16 mouse cellular contexts compared by ENCODE assay signal in genomic region chr5:101742014-101742413, GRCm38 (mm10). TPM values are rescaled to one million over a fixed set of nuclear protein-coding genes. Genes with fewer than 3 reads are reported as not detected.
A peak's percentile ranks its signal among the peaks of the same experiment; 100 is the strongest.
DNase-seq lines count a peak whose midpoint lies in the region; ATAC-seq and TF ChIP-seq lines count a peak whose summit lies in the region.
"Had no signal": no experiment of that assay in that cellular context is flagged by ENCODE, and none has a peak within 500 bp of the region (broad histone marks: within the 10 kb centered on the region; RNA-seq: fewer than 3 reads in every experiment).

No protein-coding gene starts in this region.

- H3K27me3 ChIP-seq in liver, adult 2 months (ENCODE audit: control insufficient read depth, insufficient read depth, low read length): peaks cover 22% of the 10 kb centered on the region
- H3K27me3 ChIP-seq in liver, embryonic 12.5 days (replicated peaks): no peaks in the 10 kb centered on the region
- no peaks in the 10 kb centered on the region for H3K27me3 ChIP-seq in lung, postnatal 0 days (replicated peaks; ENCODE audit: insufficient read depth, low read length)
- no peaks in the 10 kb centered on the region for H3K27me3 ChIP-seq in stomach, embryonic 16.5 days (ENCODE audit: control insufficient read depth, insufficient read depth, low read length)
- H3K27me3 ChIP-seq: forebrain, embryonic 15.5 days had no signal

- no peaks in the 10 kb centered on the region for H3K4me1 ChIP-seq in liver, adult 2 months (ENCODE audit: control insufficient read depth, insufficient read depth, low read length)
- no peaks in the 10 kb centered on the region for H3K4me1 ChIP-seq in liver, embryonic 12.5 days
- H3K4me1 ChIP-seq in lung, postnatal 0 days (ENCODE audit: insufficient read depth, low read depth, low read length): no peaks in the 10 kb centered on the region
- no peaks in the 10 kb centered on the region for H3K4me1 ChIP-seq in stomach, embryonic 16.5 days (ENCODE audit: control insufficient read depth, insufficient read depth, low read length)
- H3K4me1 ChIP-seq: forebrain, embryonic 15.5 days; hindbrain, embryonic 10.5 days had no signal

- no peak overlapping the region for H3K4me3 ChIP-seq in liver, adult 2 months (ENCODE audit: insufficient read depth, low read depth, low read length)
- H3K4me3 ChIP-seq in liver, embryonic 12.5 days: no peak overlapping the region
- H3K4me3 ChIP-seq in lung, postnatal 0 days (ENCODE audit: low read depth, low read length): no peak overlapping the region
- no peak overlapping the region for H3K4me3 ChIP-seq in stomach, embryonic 16.5 days (replicated peaks; ENCODE audit: low read length)
- H3K4me3 ChIP-seq: forebrain, embryonic 15.5 days; hindbrain, embryonic 10.5 days had no signal

- TF ChIP-seq CTCF in liver, adult 2 months (IDR thresholded peaks at IDR 0.05; ENCODE audit: low read depth, low read length): no peak
- TF ChIP-seq CTCF in lung, postnatal 0 days (IDR thresholded peaks at IDR 0.05): no peak

- TF ChIP-seq POLR2A in liver, adult 2 months (IDR thresholded peaks at IDR 0.05; ENCODE audit: extremely low read depth, insufficient read depth, low read length): no peak

- 22% methylated on average over 2 of the region's 2 CpGs for WGBS in liver, adult 2 months
- 76% methylated on average over 2 of the region's 2 CpGs for WGBS in liver, embryonic 12.5 days (ENCODE audit: insufficient replicate concordance)
- WGBS in lung, postnatal 0 days: 31% methylated on average over 2 of the region's 2 CpGs
- 80% methylated on average over 2 of the region's 2 CpGs for WGBS in stomach, embryonic 16.5 days

- no peaks in the 10 kb centered on the region for H3K9me3 ChIP-seq in liver, embryonic 12.5 days (replicated peaks)
- H3K9me3 ChIP-seq in lung, postnatal 0 days (ENCODE audit: low read length): no peaks in the 10 kb centered on the region
- no peaks in the 10 kb centered on the region for H3K9me3 ChIP-seq in stomach, embryonic 16.5 days (replicated peaks; ENCODE audit: control insufficient read depth, low read length)
- H3K9me3 ChIP-seq: forebrain, embryonic 15.5 days; hindbrain, embryonic 10.5 days had no signal

- H3K9ac ChIP-seq in liver, adult 2 months (ENCODE audit: low read depth, low read length): no peak overlapping the region
- H3K9ac ChIP-seq in liver, embryonic 12.5 days: no peak overlapping the region
- no peak overlapping the region for H3K9ac ChIP-seq in lung, postnatal 0 days (replicated peaks; ENCODE audit: low read depth)
- no peak overlapping the region for H3K9ac ChIP-seq in stomach, embryonic 16.5 days (ENCODE audit: low read length)
- H3K9ac ChIP-seq: forebrain, embryonic 15.5 days; lung, embryonic 14.5 days had no signal

- no peak overlapping the region for H3K4me2 ChIP-seq in liver, embryonic 12.5 days
- H3K4me2 ChIP-seq in lung, postnatal 0 days (replicated peaks; ENCODE audit: low read depth, low read length): no peak overlapping the region
- no peak overlapping the region for H3K4me2 ChIP-seq in stomach, embryonic 16.5 days (ENCODE audit: low read depth, low read length)
- H3K4me2 ChIP-seq: forebrain, embryonic 15.5 days; lung, embryonic 14.5 days had no signal

- TF ChIP-seq EP300 in lung, postnatal 0 days (IDR thresholded peaks at IDR 0.05): peak; percentile 55

- H3K27ac ChIP-seq in liver, adult 2 months (replicated peaks; ENCODE audit: insufficient read depth, low read depth, low read length): no peak overlapping the region
- H3K27ac ChIP-seq in liver, embryonic 12.5 days: no peak overlapping the region
- H3K27ac ChIP-seq in lung, postnatal 0 days (ENCODE audit: low read length): no peak overlapping the region
- H3K27ac ChIP-seq in stomach, embryonic 16.5 days (ENCODE audit: low read length): peak overlapping the region; percentile 61; the same call in 1 of the 2 replicates
- H3K27ac ChIP-seq: forebrain, embryonic 15.5 days; hindbrain, embryonic 10.5 days had no signal

- ATAC-seq in liver, embryonic 12.5 days: no peak
- peak; percentile 93 for ATAC-seq in lung, postnatal 0 days
- ATAC-seq in stomach, embryonic 16.5 days (ENCODE audit: insufficient read depth, low FRiP score): no peak
- ATAC-seq: forebrain, embryonic 15.5 days had no signal

- H3K79me2 ChIP-seq in liver, adult 2 months (ENCODE audit: control insufficient read depth, insufficient read depth, low read length): no peaks in the 10 kb centered on the region

- DNase-seq in liver, adult 2 months (ENCODE audit: extremely low read depth, low read depth, low spot score): peak; percentile 92
- peak; percentile 92 for DNase-seq in fat pad, adult 2 months (ENCODE audit: extremely low read depth, low read depth, low spot score)
- peak; percentile 92 for DNase-seq in lung, postnatal 0 days (ENCODE audit: low spot score)
- no peak for DNase-seq in layer of hippocampus, adult 9-10 months (ENCODE audit: low spot score)
- DNase-seq in c-Kit-positive CD71-positive TER-119-positive erythroid progenitor cells, embryonic 14.5 days (ENCODE audit: low spot score): no peak
- DNase-seq in right cerebral cortex, postnatal 36 days (ENCODE audit: low spot score in 2 of 2): no peak
- DNase-seq: cerebellum, adult 9-10 months; lung, embryonic 14.5 days; right cerebral cortex, adult 18-20 months; spleen, adult 18-20 months; thymus, postnatal 25 days had no signal

- H3K36me3 ChIP-seq in liver, adult 2 months (ENCODE audit: control insufficient read depth, insufficient read depth, low read length): no peaks in the 10 kb centered on the region
- no peaks in the 10 kb centered on the region for H3K36me3 ChIP-seq in liver, embryonic 12.5 days
- no peaks in the 10 kb centered on the region for H3K36me3 ChIP-seq in lung, postnatal 0 days (ENCODE audit: insufficient read depth, low read length)
- no peaks in the 10 kb centered on the region for H3K36me3 ChIP-seq in stomach, embryonic 16.5 days (ENCODE audit: control insufficient read depth, insufficient read depth, low read length)
- H3K36me3 ChIP-seq: forebrain, embryonic 15.5 days; G1E; hindbrain, embryonic 10.5 days had no signal

RNA-seq across cellular contexts. Expression of gene Cds1, which starts 22.9 kb away (rescaled TPM):
- 0.27 and 0.37 TPM in 2 replicates for total RNA-seq in liver, adult 2 months (2014; rRNA removed)
- 0.05 and 0.67 TPM in 2 replicates for polyA plus RNA-seq in liver, adult 2 months (2012; rRNA removed)
- 0.42 and 0.68 TPM in 2 replicates for polyA plus RNA-seq in liver, embryonic 12.5 days (2016; fragmentation: Nextera tagmentation; extraction: Ambion mirVana)
- 24.0 and 32.4 TPM in 2 replicates for polyA plus RNA-seq in lung, postnatal 0 days (2015; fragmentation: Nextera tagmentation; extraction: Ambion mirVana)
- polyA plus RNA-seq in stomach, embryonic 16.5 days (2015; fragmentation: Nextera tagmentation; extraction: Ambion mirVana): 9.2 and 9.9 TPM in 2 replicates
- total RNA-seq: G1E had no signal
- polyA plus RNA-seq: G1E had no signal

Comparison
In these comparisons a context has a peak if more than half of its experiments do, and no peak if none do; other contexts are left out.
1. DNase-seq: peak in liver, adult 2 months (single experiment), fat pad, adult 2 months (single experiment) and lung, postnatal 0 days (single experiment); none in layer of hippocampus, adult 9-10 months (single experiment), c-Kit-positive CD71-positive TER-119-positive erythroid progenitor cells, embryonic 14.5 days (single experiment) and right cerebral cortex, postnatal 36 days (0 of 2).